Mouse (Mus musculus) ES-Bruce4 (cell line): ENCODE results near the gene Lmo1. TPM values are rescaled to one million over a fixed set of nuclear protein-coding genes. Genes with fewer than 3 reads are reported as not detected.

Source experiments
- H3K27ac ChIP-seq: 2 replicates; pipeline ENCODE4 v1.5.1; 2012; ENCODE audit warnings: low read length, inconsistent platforms; ENCODE audit not compliant: insufficient read depth
- H3K27me3 ChIP-seq: 2 replicates; pipeline ENCODE4 v1.6.1; 2012; ENCODE audit warnings: mild to moderate bottlenecking, low read length, inconsistent platforms; ENCODE audit not compliant: control insufficient read depth, poor library complexity, insufficient read depth, severe bottlenecking
- H3K36me3 ChIP-seq: 2 replicates; pipeline ENCODE4 v1.6.1; 2012; ENCODE audit warnings: inconsistent platforms, mild to moderate bottlenecking, low read length, moderate library complexity; ENCODE audit not compliant: control insufficient read depth, poor library complexity, insufficient read depth, severe bottlenecking
- H3K4me1 ChIP-seq: one replicate; pipeline ENCODE4 v1.8.1; 2011; ENCODE audit warnings: low read length; ENCODE audit not compliant: control insufficient read depth, insufficient read depth
- H3K4me3 ChIP-seq: 2 replicates; pipeline ENCODE4 v1.5.1; 2011; ENCODE audit warnings: low read depth, mild to moderate bottlenecking, low read length
- H3K9ac ChIP-seq: 2 replicates; pipeline ENCODE4 v1.6.1; 2012; ENCODE audit warnings: low read depth, mild to moderate bottlenecking, inconsistent platforms; ENCODE audit not compliant: poor library complexity, severe bottlenecking
- H3K9me3 ChIP-seq: replicated peaks from 2 replicates; pipeline ENCODE4 v1.6.1; 2012; ENCODE audit warnings: mild to moderate bottlenecking, low read length, inconsistent platforms; ENCODE audit not compliant: control insufficient read depth, poor library complexity, insufficient read depth, severe bottlenecking
- CTCF ChIP-seq: IDR thresholded peaks from one replicate; pipeline ENCODE4 v1.8.1; 2011; ENCODE audit warnings: low read depth, low read length
- EP300 ChIP-seq: IDR thresholded peaks from 2 replicates; pipeline ENCODE4 v1.6.1; 2011; ENCODE audit warnings: low read depth, low read length; ENCODE audit not compliant: insufficient read depth
- POLR2A ChIP-seq: IDR thresholded peaks from one replicate; pipeline ENCODE4 v1.8.1; 2011; ENCODE audit warnings: low read length; ENCODE audit not compliant: insufficient read depth
- polyA plus RNA-seq: library from polyadenylated mRNA; stranded (reverse); fragments of >200 nt; gene quantifications from 2 replicates; pipeline ENCODE4 v1.2.4, GENCODE M21; 2011; ENCODE audit warnings: low read depth; ENCODE audit not compliant: missing spikeins, insufficient read depth, insufficient read length

Lmo1 gene
- polyA plus RNA-seq, 1 experiment, result 1.3 TPM

GRCm38 (mm10) chr7:109114950-109115349, 60.1 kb downstream of the Lmo1 start:
- H3K36me3 ChIP-seq, result no peaks in the 10 kb centered on the region
- TF ChIP-seq POLR2A (no peak), EP300 (no peak), CTCF (no peak)
- H3K4me1 ChIP-seq, result no peaks in the 10 kb centered on the region
- H3K9me3 ChIP-seq, result no peaks in the 10 kb centered on the region
- H3K27ac ChIP-seq, result no peak overlapping the region
- no peaks in the 10 kb centered on the region; the same call in 1 of the 2 replicates for H3K27me3 ChIP-seq
- H3K4me3 ChIP-seq, result no peak overlapping the region
- H3K9ac ChIP-seq, result no peak overlapping the region

- no peaks in the 10 kb centered on the region for H3K36me3 ChIP-seq
- no peaks in the 10 kb centered on the region for H3K4me1 ChIP-seq
- no peak for TF ChIP-seq EP300
- TF ChIP-seq POLR2A, result no peak
- no peak for TF ChIP-seq CTCF
These were observed 64.0 kb downstream of the Lmo1 start for GRCm38 (mm10) chr7:109111000-109111399.

GRCm38 (mm10) chr7:109104894-109105293, 70.1 kb downstream of the Lmo1 start:
- Histone ChIP-seq H3K27me3 (no peaks in the 10 kb centered on the region), H3K4me1 (no peaks in the 10 kb centered on the region), H3K9me3 (no peaks in the 10 kb centered on the region; the same call in 1 of the 2 replicates), H3K36me3 (no peaks in the 10 kb centered on the region), H3K4me3 (no peak overlapping the region), H3K9ac (no peak overlapping the region), H3K27ac (no peak overlapping the region)
- TF ChIP-seq CTCF, result no peak
- no peak for TF ChIP-seq EP300
- TF ChIP-seq POLR2A, result no peak

More at GRCm38 (mm10) chr7:109111000-109111399, 64.0 kb downstream of the Lmo1 start:
- Histone ChIP-seq H3K27me3 (no peaks in the 10 kb centered on the region), H3K27ac (no peak overlapping the region), H3K9ac (no peak overlapping the region), H3K4me3 (no peak overlapping the region), H3K9me3 (no peaks in the 10 kb centered on the region; the same call in 1 of the 2 replicates)

- no peak overlapping the region for H3K4me3 ChIP-seq
- no peaks in the 10 kb centered on the region for H3K36me3 ChIP-seq
- no peaks in the 10 kb centered on the region for H3K4me1 ChIP-seq
- no peaks in the 10 kb centered on the region for H3K27me3 ChIP-seq
- H3K9me3 ChIP-seq, result no peaks in the 10 kb centered on the region
- TF ChIP-seq CTCF (no peak), EP300 (no peak), POLR2A (no peak)
- no peak overlapping the region for H3K9ac ChIP-seq
- no peak overlapping the region for H3K27ac ChIP-seq
These were observed 73.8 kb downstream of the Lmo1 start for GRCm38 (mm10) chr7:109101167-109101566.

- Histone ChIP-seq H3K9me3 (no peaks in the 10 kb centered on the region), H3K27ac (no peak overlapping the region), H3K9ac (no peak overlapping the region), H3K27me3 (no peaks in the 10 kb centered on the region; the same call in 1 of the 2 replicates), H3K4me1 (no peaks in the 10 kb centered on the region), H3K36me3 (no peaks in the 10 kb centered on the region), H3K4me3 (no peak overlapping the region)
- TF ChIP-seq POLR2A (no peak), CTCF (peak; percentile 58)
These were observed 76.6 kb downstream of the Lmo1 start for GRCm38 (mm10) chr7:109098145-109099018.

- TF ChIP-seq EP300 (no peak), CTCF (no peak), POLR2A (no peak)
- Histone ChIP-seq H3K9ac (no peak overlapping the region), H3K27me3 (no peaks in the 10 kb centered on the region; the same call in 1 of the 2 replicates)
These were observed 77.8 kb downstream of the Lmo1 start for GRCm38 (mm10) chr7:109097203-109097602.

More at GRCm38 (mm10) chr7:109097203-109097602, 77.8 kb downstream of the Lmo1 start:
- no peaks in the 10 kb centered on the region for H3K36me3 ChIP-seq
- no peak overlapping the region for H3K27ac ChIP-seq
- H3K9me3 ChIP-seq, result no peaks in the 10 kb centered on the region
- H3K4me3 ChIP-seq, result no peak overlapping the region
- H3K4me1 ChIP-seq, result no peaks in the 10 kb centered on the region
